Mouse (Mus musculus): Measurements from ENCODE around the gene Cacna1d. TPM values are rescaled to one million over a fixed set of nuclear protein-coding genes. Genes with fewer than 3 reads are reported as not detected.

The Cacna1d gene
- total and polyA plus RNA-seq, 3 experiments, result 0.04 to 0.66 (median 0.08) TPM

DNA sequence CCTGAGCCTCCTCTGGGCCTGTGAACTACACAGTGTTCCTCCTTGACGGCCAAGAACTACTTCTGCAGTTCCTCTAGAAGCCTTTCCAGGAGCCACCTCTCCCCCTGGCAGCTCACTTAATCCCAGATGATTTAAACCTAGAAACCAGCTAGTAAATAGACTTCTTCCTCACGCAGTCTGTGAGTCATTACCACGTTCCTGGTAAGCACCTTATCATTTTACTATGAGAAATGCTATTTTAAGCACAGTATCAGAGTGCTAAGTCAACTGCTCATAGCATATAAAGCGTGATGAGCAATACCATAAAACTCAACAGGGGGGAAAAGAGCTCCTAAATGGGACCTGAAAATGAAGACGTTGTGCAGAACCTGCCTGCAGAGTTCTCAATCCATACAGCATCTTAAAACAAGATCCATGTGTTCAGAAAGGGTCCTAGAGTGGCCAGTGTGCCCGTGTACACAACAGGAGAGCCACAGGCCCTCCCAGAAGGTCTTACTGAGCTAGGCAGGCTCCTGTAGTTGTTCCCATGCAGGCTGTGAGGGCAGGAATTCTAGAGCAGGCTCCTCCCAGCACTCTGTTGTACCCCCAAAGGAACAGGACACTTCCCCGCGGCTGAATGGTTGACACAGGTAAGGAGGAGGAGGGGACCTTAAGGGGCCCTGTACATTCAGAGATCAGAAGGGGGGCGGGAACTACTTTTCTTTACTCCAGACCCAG lies 377.7 kb downstream of the Cacna1d start:
- H3K4me3 ChIP-seq (replicated peaks in 1 of 3; ENCODE audit: low read depth in 2 of 3, low read length in 2 of 3, poor library complexity in 1 of 3), result no peak overlapping the region
- H3K4me2 ChIP-seq (ENCODE audit: insufficient read depth, low read depth, poor library complexity, severe bottlenecking), result no peak overlapping the region
- no peaks in the 10 kb centered on the region for H3K27me3 ChIP-seq (replicated peaks)
- H3K79me2 ChIP-seq (replicated peaks; ENCODE audit: control insufficient read depth, extremely low read depth, insufficient read depth, poor library complexity, severe bottlenecking), result no peaks in the 10 kb centered on the region
- in situ Hi-C loops (cut with MboI; ENCODE audit: low pct_ligation_motif_present, low pct_unique_long_range_greater_than_20kb, low sequenced_read_pairs), result no loop called here
- H3K4me1 ChIP-seq (ENCODE audit: control insufficient read depth in 1 of 2, insufficient read depth in 2 of 2), result peaks cover 0 to 17% of the 10 kb centered on the region in 2 experiments; a peak in 2 of 4 replicates
- H3K27ac ChIP-seq (ENCODE audit: insufficient read depth, low read depth), result no peak overlapping the region
- no peaks in the 10 kb centered on the region for H3K36me3 ChIP-seq (replicated peaks in 1 of 2; ENCODE audit: control insufficient read depth in 1 of 2, insufficient read depth in 1 of 2, low read length in 1 of 2)
- H3K9me3 ChIP-seq (replicated peaks; ENCODE audit: low read length), result no peaks in the 10 kb centered on the region
- TF ChIP-seq NELFE (IDR thresholded peaks at IDR 0.05; ENCODE audit: low read depth, low read length), result no peak
- no peak for TF ChIP-seq MEF2A (IDR thresholded peaks at IDR 0.05; ENCODE audit: borderline replicate concordance, low read depth, low read length)
- dilution Hi-C loops (cut with MboI; ENCODE audit: extremely low pct_ligation_motif_present, extremely low pct_unique_long_range_greater_than_20kb, low sequenced_read_pairs), result no loop called here
- DNase-seq (ENCODE audit: extremely low read depth), result no peak
- H3K9ac ChIP-seq (ENCODE audit: insufficient read depth, low read depth), result no peak overlapping the region

DNA sequence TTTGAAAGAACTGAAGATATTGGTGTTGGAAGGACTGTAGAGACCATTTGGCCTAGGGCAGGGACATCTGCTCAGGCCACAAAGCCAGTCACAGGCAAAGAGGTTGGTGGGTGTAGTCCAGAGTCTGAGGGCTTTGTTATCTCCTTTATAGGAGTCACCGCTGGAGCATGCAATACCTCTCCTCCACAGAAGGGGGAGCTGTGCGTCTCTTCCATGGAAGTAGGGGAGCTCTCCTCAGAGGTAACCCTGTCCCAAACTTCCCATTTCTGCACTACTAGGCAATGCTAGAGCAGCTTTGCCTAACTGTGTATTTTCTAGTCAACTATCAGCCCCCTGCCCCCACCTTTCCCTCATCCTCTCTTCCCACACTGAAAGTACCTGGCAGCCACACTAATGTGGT lies 382.2 kb downstream of the Cacna1d start:
- peak; percentile 39 for DNase-seq (ENCODE audit: extremely low read depth)
- no peak overlapping the region for H3K9ac ChIP-seq (ENCODE audit: insufficient read depth, low read depth)
- in situ Hi-C loops (cut with MboI; ENCODE audit: low pct_ligation_motif_present, low pct_unique_long_range_greater_than_20kb, low sequenced_read_pairs) (no loop called here), dilution Hi-C loops (cut with MboI; ENCODE audit: extremely low pct_ligation_motif_present, extremely low pct_unique_long_range_greater_than_20kb, low sequenced_read_pairs) (no loop called here)
- TF ChIP-seq CTCF (conservative IDR thresholded peaks at IDR 0.05 in 1 of 2, IDR thresholded peaks at IDR 0.05 in 1 of 2; ENCODE audit: low read depth in 2 of 2, low read length in 2 of 2), result peak; percentile 75 to 94
- TF ChIP-seq RAD21 (IDR thresholded peaks at IDR 0.05; ENCODE audit: low read depth, low read length), result peak; percentile 68
- no peak for TF ChIP-seq JUND (conservative IDR thresholded peaks at IDR 0.05; ENCODE audit: low read depth, low read length)
- no peak for TF ChIP-seq KAT2A (IDR thresholded peaks at IDR 0.05; ENCODE audit: insufficient replicate concordance, low read length)
- TF ChIP-seq SMC3 (IDR thresholded peaks at IDR 0.05; ENCODE audit: low read depth, low read length), result peak; percentile 71
- TF ChIP-seq EP300 (IDR thresholded peaks at IDR 0.05; ENCODE audit: low read length), result no peak
- peaks cover 1 to 19% of the 10 kb centered on the region in 2 experiments for H3K4me1 ChIP-seq (ENCODE audit: control insufficient read depth in 1 of 2, insufficient read depth in 2 of 2)
- no peak overlapping the region for H3K4me3 ChIP-seq (replicated peaks in 1 of 3; ENCODE audit: low read depth in 2 of 3, low read length in 2 of 3, poor library complexity in 1 of 3)
- no peak overlapping the region for H3K27ac ChIP-seq (ENCODE audit: insufficient read depth, low read depth)
- no peaks in the 10 kb centered on the region for H3K36me3 ChIP-seq (replicated peaks in 1 of 2; ENCODE audit: control insufficient read depth in 1 of 2, insufficient read depth in 1 of 2, low read length in 1 of 2)
- no peaks in the 10 kb centered on the region for H3K9me3 ChIP-seq (replicated peaks; ENCODE audit: low read length)
- H3K79me2 ChIP-seq (replicated peaks; ENCODE audit: control insufficient read depth, extremely low read depth, insufficient read depth, poor library complexity, severe bottlenecking), result no peaks in the 10 kb centered on the region
- H3K27me3 ChIP-seq (replicated peaks), result no peaks in the 10 kb centered on the region
- H3K4me2 ChIP-seq (ENCODE audit: insufficient read depth, low read depth, poor library complexity, severe bottlenecking), result no peak overlapping the region

DNA sequence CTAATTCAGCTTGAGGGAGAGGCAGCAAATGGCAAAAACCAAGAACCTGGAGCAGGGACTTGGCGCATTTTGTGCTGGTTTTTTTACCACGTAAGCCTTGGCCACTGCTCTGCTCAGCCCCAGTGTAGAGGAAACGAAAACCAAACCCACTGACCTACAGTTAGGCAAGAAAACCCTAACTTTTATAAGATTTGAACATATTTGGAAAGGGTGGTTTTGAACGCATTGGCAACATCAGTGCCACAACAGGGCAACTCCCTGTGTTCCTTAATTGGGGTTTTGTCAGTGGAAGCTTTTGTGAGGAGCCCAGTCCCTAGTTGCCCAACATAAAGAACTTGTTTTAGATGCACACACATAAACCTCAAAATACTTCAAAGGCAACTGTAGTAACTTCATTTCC lies 384.7 kb downstream of the Cacna1d start:
- peaks cover 5 to 35% of the 10 kb centered on the region in 2 experiments for H3K4me1 ChIP-seq (ENCODE audit: control insufficient read depth in 1 of 2, insufficient read depth in 2 of 2)
- no peaks in the 10 kb centered on the region for H3K79me2 ChIP-seq (replicated peaks; ENCODE audit: control insufficient read depth, extremely low read depth, insufficient read depth, poor library complexity, severe bottlenecking)
- no peak overlapping the region for H3K4me3 ChIP-seq (replicated peaks in 1 of 3; ENCODE audit: low read depth in 2 of 3, low read length in 2 of 3, poor library complexity in 1 of 3)
- H3K36me3 ChIP-seq (replicated peaks in 1 of 2; ENCODE audit: control insufficient read depth in 1 of 2, insufficient read depth in 1 of 2, low read length in 1 of 2), result no peaks in the 10 kb centered on the region
- no peaks in the 10 kb centered on the region for H3K27me3 ChIP-seq (replicated peaks)
- no peak for TF ChIP-seq BHLHE40 (IDR thresholded peaks at IDR 0.05; ENCODE audit: low read depth, low read length)
- TF ChIP-seq E2F4 (IDR thresholded peaks at IDR 0.05; ENCODE audit: insufficient replicate concordance, low read depth, low read length), result no peak
- no peak for TF ChIP-seq TCF12 (IDR thresholded peaks at IDR 0.05; ENCODE audit: low read depth, low read length)
- no peak for TF ChIP-seq USF2 (conservative IDR thresholded peaks at IDR 0.05; ENCODE audit: low read depth, low read length)
- TF ChIP-seq ZMIZ1 (IDR thresholded peaks at IDR 0.05; ENCODE audit: low read depth, low read length), result no peak
- TF ChIP-seq RAD21 (IDR thresholded peaks at IDR 0.05; ENCODE audit: low read depth, low read length), result no peak
- TF ChIP-seq RCOR1 (conservative IDR thresholded peaks at IDR 0.05; ENCODE audit: low read depth, low read length), result no peak
- no peak for TF ChIP-seq CHD2 (IDR thresholded peaks at IDR 0.05; ENCODE audit: low read length)
- TF ChIP-seq UBTF (IDR thresholded peaks at IDR 0.05; ENCODE audit: low read depth, low read length), result no peak
- no peak for TF ChIP-seq JUND (conservative IDR thresholded peaks at IDR 0.05; ENCODE audit: low read depth, low read length)
- TF ChIP-seq ZKSCAN1 (IDR thresholded peaks at IDR 0.05; ENCODE audit: borderline replicate concordance, low read depth, low read length), result no peak
- TF ChIP-seq USF1 (IDR thresholded peaks at IDR 0.05; ENCODE audit: low read depth, low read length), result no peak
- TF ChIP-seq POLR2AphosphoS2 (IDR thresholded peaks at IDR 0.05; ENCODE audit: low read depth, low read length), result no peak
- no peak for TF ChIP-seq NRF1 (IDR thresholded peaks at IDR 0.05; ENCODE audit: low read depth, low read length)
- TF ChIP-seq MAZ (IDR thresholded peaks at IDR 0.05; ENCODE audit: low read depth, low read length), result no peak
- TF ChIP-seq NELFE (IDR thresholded peaks at IDR 0.05; ENCODE audit: low read depth, low read length), result no peak
- no peak for TF ChIP-seq ETS1 (conservative IDR thresholded peaks at IDR 0.05; ENCODE audit: low read depth, low read length)
- TF ChIP-seq SIN3A (IDR thresholded peaks at IDR 0.05; ENCODE audit: low read length), result no peak
- TF ChIP-seq MYC (IDR thresholded peaks at IDR 0.05; ENCODE audit: low read depth, low read length), result no peak
- dilution Hi-C loops (cut with MboI; ENCODE audit: extremely low pct_ligation_motif_present, extremely low pct_unique_long_range_greater_than_20kb, low sequenced_read_pairs) (no loop called here), in situ Hi-C loops (cut with MboI; ENCODE audit: low pct_ligation_motif_present, low pct_unique_long_range_greater_than_20kb, low sequenced_read_pairs) (no loop called here)
- H3K9me3 ChIP-seq (replicated peaks; ENCODE audit: low read length), result no peaks in the 10 kb centered on the region
- H3K27ac ChIP-seq (ENCODE audit: insufficient read depth, low read depth), result no peak overlapping the region
- H3K9ac ChIP-seq (ENCODE audit: insufficient read depth, low read depth), result no peak overlapping the region
- H3K4me2 ChIP-seq (ENCODE audit: insufficient read depth, low read depth, poor library complexity, severe bottlenecking), result no peak overlapping the region
- no peak for DNase-seq (ENCODE audit: extremely low read depth)

Measured in CH12.LX (cell line).